Mouse (Mus musculus) embryonic facial prominence, embryonic 12.5 days (tissue): ENCODE results near the gene Olfr640. TPM values are rescaled to one million over a fixed set of nuclear protein-coding genes. Genes with fewer than 3 reads are reported as not detected.

ENCODE experiments used
- ATAC-seq: fragments of 200-750 bp; cut with Nextera tagmentation; 2 replicates; pipeline ENCODE4 v1.8.0; 2017; ENCODE audit not compliant: insufficient number of reproducible peaks, insufficient read depth, low FRiP score, low TSS enrichment
- H3K27ac ChIP-seq: fragments of 300-500 bp; sonication (generic); 2 replicates; pipeline ENCODE4 v1.5.1; 2016; ENCODE audit warnings: mild to moderate bottlenecking
- H3K27me3 ChIP-seq: fragments of 300-500 bp; sonication (generic); 2 replicates; pipeline ENCODE4 v1.6.1; 2016; ENCODE audit warnings: mild to moderate bottlenecking, moderate library complexity
- H3K36me3 ChIP-seq: fragments of 300-500 bp; sonication (generic); 2 replicates; pipeline ENCODE4 v1.6.1; 2016; ENCODE audit warnings: mild to moderate bottlenecking
- H3K4me1 ChIP-seq: fragments of 300-500 bp; sonication (generic); 2 replicates; pipeline ENCODE4 v1.6.1; 2016
- H3K4me2 ChIP-seq: fragments of 300-500 bp; sonication (generic); replicated peaks from 2 replicates; pipeline ENCODE4 v1.6.1; 2016; ENCODE audit warnings: mild to moderate bottlenecking, moderate library complexity
- H3K4me3 ChIP-seq: fragments of 300-500 bp; sonication (generic); 2 replicates; pipeline ENCODE4 v1.5.1; 2016; ENCODE audit warnings: mild to moderate bottlenecking
- H3K9ac ChIP-seq: fragments of 300-500 bp; sonication (generic); 2 replicates; pipeline ENCODE4 v1.6.1; 2016; ENCODE audit warnings: mild to moderate bottlenecking, moderate library complexity
- H3K9me3 ChIP-seq: fragments of 300-500 bp; sonication (generic); 2 replicates; pipeline ENCODE4 v1.6.1; 2016; ENCODE audit warnings: mild to moderate bottlenecking, moderate library complexity
- WGBS: fragments of 180-500 bp; shearing (Covaris S2); methylation state at CpG from one replicate; pipeline ENCODE4 v1.1.7; 2016; 5-methylcytosine and 5-hydroxymethylcytosine counted together
- polyA plus RNA-seq: library from polyadenylated mRNA; unstranded; fragments of >200 nt; fragmentation: Nextera tagmentation; extraction: Ambion mirVana; gene quantifications from 2 replicates; pipeline ENCODE4 v1.2.1, GENCODE M21; 2016

The Olfr640 gene
- not detected in 2 replicates for polyA plus RNA-seq

GRCm38 (mm10) chr7:104025473-104025872 is at the start of gene Olfr640:
Gene Olfr640 (minus strand): TSS chr7:104025573.
- H3K4me3 ChIP-seq, result no peak within 1 kb of the TSS
- H3K27ac ChIP-seq, result no peak within 1 kb of the TSS
- H3K4me2 ChIP-seq, result no peak within 1 kb of the TSS
- no peaks in the 10 kb centered on the region for H3K36me3 ChIP-seq
- no peak within 1 kb of the TSS for H3K9ac ChIP-seq
- no peaks in the 10 kb centered on the region for H3K27me3 ChIP-seq
- 86% methylated on average over 6 of the region's 6 CpGs for WGBS
- H3K9me3 ChIP-seq, result no peaks in the 10 kb centered on the region
- ATAC-seq, result no peak
- no peaks in the 10 kb centered on the region for H3K4me1 ChIP-seq

- no peak within 1 kb of the TSS for H3K4me2 ChIP-seq
- ATAC-seq, result no peak
- WGBS, result 66% methylated on average over 2 of the region's 2 CpGs
These were observed 46.4 kb upstream of the Olfr640 start, which contains the start of gene Olfr644 for GRCm38 (mm10) chr7:104071769-104072168. Gene Olfr644 (minus strand): TSS chr7:104071869.

GRCm38 (mm10) chr7:104061345-104061744 is 36.0 kb upstream of the Olfr640 start, which contains the start of gene 4930516K23Rik:
Gene 4930516K23Rik (minus strand): TSS chr7:104061445.
- 55% methylated on average over 2 of the region's 2 CpGs for WGBS
- ATAC-seq, result no peak
- Histone ChIP-seq H3K4me1 (no peaks in the 10 kb centered on the region), H3K9me3 (no peaks in the 10 kb centered on the region), H3K27me3 (no peaks in the 10 kb centered on the region), H3K4me3 (no peak within 1 kb of the TSS), H3K9ac (no peak within 1 kb of the TSS), H3K4me2 (no peak within 1 kb of the TSS), H3K27ac (no peak within 1 kb of the TSS), H3K36me3 (no peaks in the 10 kb centered on the region)

More at GRCm38 (mm10) chr7:104071769-104072168, 46.4 kb upstream of the Olfr640 start, which contains the start of gene Olfr644:
- no peaks in the 10 kb centered on the region for H3K27me3 ChIP-seq
- no peaks in the 10 kb centered on the region for H3K9me3 ChIP-seq
- H3K4me3 ChIP-seq, result no peak within 1 kb of the TSS
- H3K4me1 ChIP-seq, result no peaks in the 10 kb centered on the region
- no peaks in the 10 kb centered on the region for H3K36me3 ChIP-seq
- no peak within 1 kb of the TSS for H3K27ac ChIP-seq
- H3K9ac ChIP-seq, result no peak within 1 kb of the TSS

DNA sequence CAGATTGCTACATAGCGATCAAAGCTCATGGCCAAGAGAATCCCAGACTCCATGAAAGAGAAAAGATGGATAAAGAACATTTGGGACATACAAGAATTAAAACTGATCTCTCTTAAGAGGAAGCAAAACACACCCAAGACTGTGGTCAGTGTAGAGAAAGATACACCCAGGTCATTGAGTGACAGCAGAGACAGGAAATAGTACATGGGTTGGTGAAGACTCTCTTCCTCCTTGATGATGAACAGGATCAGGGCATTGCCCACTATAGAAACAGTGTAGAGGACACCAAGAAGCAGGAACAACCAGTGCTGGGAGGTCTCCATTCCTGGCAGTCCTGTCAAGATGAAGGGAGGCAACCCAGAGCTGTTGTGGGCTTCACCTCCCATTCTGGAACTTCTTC is 33.8 kb upstream of the Olfr640 start:
- ATAC-seq, result no peak
- no peaks in the 10 kb centered on the region for H3K4me1 ChIP-seq
- H3K27ac ChIP-seq, result no peak overlapping the region
- H3K4me2 ChIP-seq, result no peak overlapping the region
- H3K36me3 ChIP-seq, result no peaks in the 10 kb centered on the region
- H3K27me3 ChIP-seq, result no peaks in the 10 kb centered on the region
- WGBS, result 91% methylated on average over 1 of the region's 1 CpGs
- no peaks in the 10 kb centered on the region for H3K9me3 ChIP-seq
- H3K4me3 ChIP-seq, result no peak overlapping the region
- H3K9ac ChIP-seq, result no peak overlapping the region

- no peaks in the 10 kb centered on the region for H3K9me3 ChIP-seq
- no peak within 1 kb of the TSS for H3K9ac ChIP-seq
- 61% methylated on average over 1 of the region's 1 CpGs for WGBS
- H3K27ac ChIP-seq, result no peak within 1 kb of the TSS
- no peak for ATAC-seq
- no peak within 1 kb of the TSS for H3K4me2 ChIP-seq
- no peak within 1 kb of the TSS for H3K4me3 ChIP-seq
- no peaks in the 10 kb centered on the region for H3K4me1 ChIP-seq
- no peaks in the 10 kb centered on the region for H3K36me3 ChIP-seq
- no peaks in the 10 kb centered on the region for H3K27me3 ChIP-seq
These were observed 27.2 kb upstream of the Olfr640 start, which contains the start of gene Olfr642 for GRCm38 (mm10) chr7:104052566-104052965. Gene Olfr642 (minus strand): TSS chr7:104052666.

DNA sequence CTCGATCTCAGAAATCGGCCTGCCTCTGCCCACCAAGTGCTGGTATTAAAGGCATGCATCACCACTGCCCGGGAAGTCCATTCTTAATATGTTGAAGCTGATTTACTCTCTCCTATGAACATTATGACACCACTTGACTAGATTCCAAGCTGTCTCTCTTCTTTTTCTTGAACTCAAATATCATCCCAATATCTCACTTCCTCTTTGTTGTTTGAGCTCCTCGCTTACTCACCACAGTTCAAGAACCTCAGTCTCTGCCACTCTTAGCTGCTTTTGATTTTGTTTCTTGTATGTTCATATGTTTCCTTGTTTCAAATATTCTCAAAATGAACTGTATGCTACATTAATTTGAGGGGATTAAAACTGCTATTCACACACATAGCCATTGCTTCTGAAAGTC is 25.4 kb upstream of the Olfr640 start:
- Histone ChIP-seq H3K4me1 (no peaks in the 10 kb centered on the region), H3K9me3 (no peaks in the 10 kb centered on the region), H3K27me3 (no peaks in the 10 kb centered on the region), H3K27ac (no peak overlapping the region), H3K4me2 (no peak overlapping the region), H3K4me3 (no peak overlapping the region), H3K9ac (no peak overlapping the region), H3K36me3 (no peaks in the 10 kb centered on the region)
- 83% methylated on average over 4 of the region's 4 CpGs for WGBS
- ATAC-seq, result no peak

- Histone ChIP-seq H3K4me1 (no peaks in the 10 kb centered on the region), H3K9ac (no peak within 1 kb of the TSS), H3K9me3 (no peaks in the 10 kb centered on the region), H3K36me3 (no peaks in the 10 kb centered on the region), H3K4me3 (no peak within 1 kb of the TSS), H3K27me3 (no peaks in the 10 kb centered on the region), H3K27ac (no peak within 1 kb of the TSS), H3K4me2 (no peak within 1 kb of the TSS)
- WGBS, result 73% methylated on average over 1 of the region's 1 CpGs
- ATAC-seq, result no peak
These were observed 9.8 kb upstream of the Olfr640 start, which contains the start of gene Olfr641 for GRCm38 (mm10) chr7:104035145-104035544. Gene Olfr641 (plus strand): TSS chr7:104035445.

- Histone ChIP-seq H3K9ac (no peak overlapping the region), H3K4me1 (no peaks in the 10 kb centered on the region), H3K27ac (no peak overlapping the region), H3K9me3 (no peaks in the 10 kb centered on the region), H3K4me3 (no peak overlapping the region), H3K4me2 (no peak overlapping the region), H3K36me3 (no peaks in the 10 kb centered on the region), H3K27me3 (no peaks in the 10 kb centered on the region)
- ATAC-seq, result no peak
- 84% methylated on average over 3 of the region's 3 CpGs for WGBS
These were observed 1.6 kb upstream of the Olfr640 start for GRCm38 (mm10) chr7:104026978-104027377.

GRCm38 (mm10) chr7:104021651-104022050 is 3.7 kb downstream of the Olfr640 start:
- 89% methylated on average over 6 of the region's 6 CpGs for WGBS
- Histone ChIP-seq H3K27me3 (no peaks in the 10 kb centered on the region), H3K4me1 (no peaks in the 10 kb centered on the region), H3K9me3 (no peaks in the 10 kb centered on the region), H3K4me3 (no peak overlapping the region), H3K27ac (no peak overlapping the region), H3K4me2 (no peak overlapping the region), H3K9ac (no peak overlapping the region), H3K36me3 (no peaks in the 10 kb centered on the region)
- ATAC-seq, result no peak

- H3K27ac ChIP-seq, result no peak overlapping the region
- H3K4me2 ChIP-seq, result no peak overlapping the region
- no peaks in the 10 kb centered on the region for H3K36me3 ChIP-seq
- H3K9me3 ChIP-seq, result no peaks in the 10 kb centered on the region
- no peak overlapping the region for H3K9ac ChIP-seq
- ATAC-seq, result no peak
- H3K27me3 ChIP-seq, result no peaks in the 10 kb centered on the region
- no peaks in the 10 kb centered on the region for H3K4me1 ChIP-seq
- WGBS, result 83% methylated on average over 1 of the region's 1 CpGs
- no peak overlapping the region for H3K4me3 ChIP-seq
These were observed 6.4 kb downstream of the Olfr640 start for GRCm38 (mm10) chr7:104018953-104019352.

- Histone ChIP-seq H3K27me3 (no peaks in the 10 kb centered on the region), H3K9ac (no peak within 1 kb of the TSS), H3K4me2 (no peak within 1 kb of the TSS), H3K4me1 (no peaks in the 10 kb centered on the region), H3K27ac (no peak within 1 kb of the TSS), H3K9me3 (no peaks in the 10 kb centered on the region), H3K4me3 (no peak within 1 kb of the TSS), H3K36me3 (no peaks in the 10 kb centered on the region)
- no peak for ATAC-seq
These were observed 8.2 kb downstream of the Olfr640 start, which contains the start of gene Olfr639 for GRCm38 (mm10) chr7:104017203-104017602. Gene Olfr639 (minus strand): TSS chr7:104017303.

GRCm38 (mm10) chr7:103999124-103999523 is 26.2 kb downstream of the Olfr640 start:
- no peaks in the 10 kb centered on the region for H3K9me3 ChIP-seq
- H3K27me3 ChIP-seq, result no peaks in the 10 kb centered on the region
- no peak for ATAC-seq
- H3K4me1 ChIP-seq, result no peaks in the 10 kb centered on the region
- H3K27ac ChIP-seq, result no peak overlapping the region
- no peaks in the 10 kb centered on the region for H3K36me3 ChIP-seq
- no peak overlapping the region for H3K9ac ChIP-seq
- no peak overlapping the region for H3K4me2 ChIP-seq
- no peak overlapping the region for H3K4me3 ChIP-seq

DNA sequence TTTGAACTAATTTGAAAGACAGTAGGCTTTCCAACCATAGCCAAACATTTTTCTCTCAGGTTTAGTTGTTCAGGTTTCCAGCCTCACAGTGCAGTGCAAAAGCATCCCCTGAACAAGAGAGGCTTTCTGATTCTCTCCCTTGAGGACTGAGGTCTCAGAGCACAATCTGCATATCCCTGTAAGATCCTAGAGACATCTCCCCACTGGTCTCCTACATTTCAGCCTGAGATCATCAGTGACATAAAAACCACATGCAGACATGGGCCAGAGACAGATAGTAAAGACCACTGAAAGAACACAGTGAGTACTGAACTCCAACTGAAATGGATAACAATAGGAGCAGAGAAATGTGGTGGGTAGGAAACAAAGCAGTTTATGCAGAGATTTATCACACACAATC is 26.9 kb downstream of the Olfr640 start, which contains the start of gene Olfr638:
Gene Olfr638 (plus strand): TSS at position 301 of the 400 bp plus-strand sequence.
- no peak for ATAC-seq
- no peaks in the 10 kb centered on the region for H3K27me3 ChIP-seq
- no peaks in the 10 kb centered on the region for H3K36me3 ChIP-seq

More for the DNA sequence above, 26.9 kb downstream of the Olfr640 start, which contains the start of gene Olfr638:
- H3K9ac ChIP-seq, result no peak within 1 kb of the TSS
- H3K4me1 ChIP-seq, result no peaks in the 10 kb centered on the region
- H3K4me2 ChIP-seq, result no peak within 1 kb of the TSS
- H3K4me3 ChIP-seq, result no peak within 1 kb of the TSS
- no peaks in the 10 kb centered on the region for H3K9me3 ChIP-seq
- H3K27ac ChIP-seq, result no peak within 1 kb of the TSS
